Mouse (Mus musculus): ENCODE measurements at regions not wholly inside any gene's neighbourhood (a gene's known extent, or its start where the extent isn't known, plus 50 kb on each side); places are given as distances from the start of the nearest gene placed in this dataset.
"Not testable (repeated sequence)": the region's sequence is repeated elsewhere in the genome, so short reads cannot be mapped to it uniquely, and the experiment has no call there.

DNA sequence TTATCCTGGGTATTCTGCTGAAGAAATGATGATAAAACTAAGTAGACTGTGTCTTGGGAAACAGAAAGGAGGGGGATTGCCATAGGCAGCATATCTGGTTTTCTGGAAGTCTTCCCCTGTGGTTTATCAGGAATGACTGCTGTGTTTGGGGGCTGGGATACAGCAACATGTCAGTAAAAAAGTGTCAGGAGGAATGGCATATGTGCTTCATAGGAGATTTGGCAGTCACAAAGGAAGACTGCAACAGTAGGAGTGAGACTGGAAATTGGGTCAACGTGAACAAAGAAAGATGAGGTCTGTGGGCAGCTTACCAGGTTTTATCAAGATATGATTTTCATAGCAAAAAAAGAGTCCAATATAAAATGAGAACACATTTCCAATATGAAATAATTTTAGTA, 641.1 kb upstream of the Nrxn1 start:
- H3K36me3 ChIP-seq (ENCODE audit: insufficient read depth, low read length): no peaks in the 10 kb centered on the region
- 56% methylated on average over 1 of the region's 1 CpGs for WGBS
- no peak overlapping the region for H3K4me2 ChIP-seq (ENCODE audit: low read depth, low read length)
- H3K9me3 ChIP-seq (ENCODE audit: low read length): no peaks in the 10 kb centered on the region
- H3K9ac ChIP-seq (replicated peaks; ENCODE audit: low read length): no peak overlapping the region
- H3K4me1 ChIP-seq (ENCODE audit: insufficient read depth, low read length): no peaks in the 10 kb centered on the region
- peak; percentile 1 for DNase-seq (ENCODE audit: low spot score)
- TF ChIP-seq CTCF (IDR thresholded peaks at IDR 0.05; ENCODE audit: low read depth): no peak
- ATAC-seq: no peak
- no peaks in the 10 kb centered on the region for H3K27me3 ChIP-seq (ENCODE audit: insufficient read depth, low read length)
- no peak overlapping the region for H3K27ac ChIP-seq
- no peak overlapping the region for H3K4me3 ChIP-seq (ENCODE audit: low read length)

DNA sequence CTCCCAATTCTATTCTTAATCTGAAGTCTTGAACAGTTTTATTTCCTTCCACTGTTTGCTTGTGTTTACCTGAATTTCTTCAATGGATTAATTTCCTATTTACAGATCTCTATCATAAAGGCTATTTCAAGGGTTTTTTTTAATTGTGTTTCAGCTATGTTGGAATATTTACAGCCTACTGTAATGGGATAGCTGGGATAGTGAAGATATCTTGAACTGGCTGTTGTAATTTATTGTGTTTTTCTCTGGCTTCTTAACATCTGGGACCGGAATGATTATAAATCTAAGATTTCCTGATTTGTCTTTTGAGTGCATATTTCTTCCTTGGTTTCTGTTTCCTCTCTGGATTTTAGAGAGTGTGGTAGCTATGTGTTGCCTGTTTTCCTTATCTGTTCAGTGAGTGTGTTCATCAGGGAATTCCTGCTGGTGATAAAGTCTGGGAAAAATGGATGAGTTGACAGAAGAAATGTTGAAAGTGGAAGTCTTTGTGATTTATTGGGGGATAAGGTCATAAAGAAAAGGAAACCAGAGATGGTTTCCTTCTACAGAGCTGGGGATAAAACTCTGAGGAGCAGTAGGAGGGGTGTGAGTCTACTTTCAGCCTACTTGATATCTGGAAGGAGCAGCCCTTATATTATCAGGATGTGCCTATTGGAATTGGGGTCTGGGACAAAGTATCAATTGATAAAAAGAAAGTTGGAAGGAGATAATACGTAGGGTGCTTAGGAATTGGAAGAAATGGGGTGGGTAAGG, 640.5 kb upstream of the Nrxn1 start:
- no peaks in the 10 kb centered on the region for H3K4me1 ChIP-seq (ENCODE audit: insufficient read depth, low read length)
- no peaks in the 10 kb centered on the region for H3K27me3 ChIP-seq (ENCODE audit: insufficient read depth, low read length)
- no peak overlapping the region for H3K4me2 ChIP-seq (ENCODE audit: low read depth, low read length)
- H3K27ac ChIP-seq: no peak overlapping the region
- no peak for DNase-seq (ENCODE audit: low spot score)
- H3K9me3 ChIP-seq (ENCODE audit: low read length): no peaks in the 10 kb centered on the region
- ATAC-seq: no peak
- H3K9ac ChIP-seq (replicated peaks; ENCODE audit: low read length): no peak overlapping the region
- WGBS: 88% methylated on average over 2 of the region's 2 CpGs
- H3K4me3 ChIP-seq (ENCODE audit: low read length): no peak overlapping the region
- no peak for TF ChIP-seq CTCF (IDR thresholded peaks at IDR 0.05; ENCODE audit: low read depth)
- no peaks in the 10 kb centered on the region for H3K36me3 ChIP-seq (ENCODE audit: insufficient read depth, low read length)

DNA sequence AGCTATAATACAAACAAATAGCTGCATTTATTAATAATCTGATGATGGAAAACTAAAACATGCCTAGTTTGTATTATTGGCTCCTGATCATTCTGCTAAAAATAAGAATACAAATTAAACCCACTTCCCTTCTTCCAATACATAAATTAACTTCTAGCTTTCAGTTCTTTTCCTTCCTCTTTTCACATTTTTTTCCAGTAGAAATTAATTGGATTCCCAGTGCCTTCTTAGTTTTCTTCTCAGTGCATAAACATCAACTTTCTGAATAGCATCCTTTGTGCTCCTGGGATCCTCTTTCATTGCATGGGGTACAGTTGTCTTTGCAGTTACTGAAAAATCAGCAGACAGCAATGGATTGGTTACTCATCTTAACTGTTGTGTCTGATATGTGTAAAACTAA, 617.5 kb upstream of the Nrxn1 start:
- H3K4me2 ChIP-seq (ENCODE audit: low read depth, low read length): no peak overlapping the region
- ATAC-seq (no peak), DNase-seq (ENCODE audit: low spot score) (no peak)
- H3K9ac ChIP-seq (replicated peaks; ENCODE audit: low read length): no peak overlapping the region
- no peak overlapping the region for H3K27ac ChIP-seq
- H3K36me3 ChIP-seq (ENCODE audit: insufficient read depth, low read length): no peaks in the 10 kb centered on the region
- no peak for TF ChIP-seq CTCF (IDR thresholded peaks at IDR 0.05; ENCODE audit: low read depth)
- H3K4me1 ChIP-seq (ENCODE audit: insufficient read depth, low read length): no peaks in the 10 kb centered on the region
- no peak overlapping the region for H3K4me3 ChIP-seq (ENCODE audit: low read length)
- H3K9me3 ChIP-seq (ENCODE audit: low read length): no peaks in the 10 kb centered on the region
- H3K27me3 ChIP-seq (ENCODE audit: insufficient read depth, low read length): no peaks in the 10 kb centered on the region

DNA sequence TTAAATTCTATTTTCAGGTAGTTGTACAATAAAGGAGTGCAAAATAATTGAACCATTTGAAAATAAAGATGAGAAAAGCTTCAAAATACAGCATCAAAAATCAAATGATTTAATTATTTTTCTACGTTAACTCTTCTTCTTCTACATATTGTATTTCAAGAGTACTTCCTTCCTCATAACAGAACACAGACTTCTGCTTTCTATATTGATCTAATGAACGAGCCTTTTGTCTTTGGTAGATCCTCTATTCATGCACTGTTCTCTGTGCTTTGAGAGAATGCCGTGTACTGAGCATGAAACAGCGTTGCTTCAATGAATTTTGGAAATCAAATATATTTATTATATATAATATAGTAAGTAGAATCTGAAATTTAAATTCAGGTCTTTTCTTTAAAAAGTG, 598.2 kb upstream of the Nrxn1 start:
- TF ChIP-seq CTCF (IDR thresholded peaks at IDR 0.05; ENCODE audit: low read depth): no peak

DNA sequence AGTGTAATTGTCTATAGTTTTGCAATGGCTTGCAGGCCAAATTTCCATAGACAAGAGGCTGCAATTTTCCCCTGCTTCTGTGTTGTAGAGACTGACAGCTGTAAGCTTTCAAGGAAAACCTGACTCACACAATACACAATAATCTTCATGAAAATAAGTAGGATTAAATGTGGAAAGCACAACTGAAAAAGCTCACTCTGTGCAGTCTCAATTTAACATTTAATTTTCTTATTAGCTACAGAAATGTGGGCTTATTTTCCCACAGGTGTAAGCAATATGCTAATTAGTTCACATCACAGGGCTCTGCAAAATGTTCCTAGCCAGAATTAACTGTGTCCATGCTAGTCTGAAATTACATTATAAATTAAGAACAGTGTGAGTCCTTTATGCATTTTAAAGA, 564.6 kb upstream of the Nrxn1 start:
- H3K36me3 ChIP-seq (ENCODE audit: insufficient read depth, low read length): no peaks in the 10 kb centered on the region
- ATAC-seq (no peak), DNase-seq (ENCODE audit: low spot score) (peak; percentile 3)
- no peak overlapping the region for H3K9ac ChIP-seq (replicated peaks; ENCODE audit: low read length)
- H3K4me2 ChIP-seq (ENCODE audit: low read depth, low read length): no peak overlapping the region
- H3K27me3 ChIP-seq (ENCODE audit: insufficient read depth, low read length): no peaks in the 10 kb centered on the region
- no peak overlapping the region for H3K27ac ChIP-seq
- no peak for TF ChIP-seq CTCF (IDR thresholded peaks at IDR 0.05; ENCODE audit: low read depth)
- H3K4me3 ChIP-seq (ENCODE audit: low read length): no peak overlapping the region
- H3K4me1 ChIP-seq (ENCODE audit: insufficient read depth, low read length): no peaks in the 10 kb centered on the region
- no peaks in the 10 kb centered on the region for H3K9me3 ChIP-seq (ENCODE audit: low read length)

More for the DNA sequence above, 598.2 kb upstream of the Nrxn1 start:
- ATAC-seq (no peak), DNase-seq (ENCODE audit: low spot score) (no peak)
- H3K4me1 ChIP-seq (ENCODE audit: insufficient read depth, low read length): no peaks in the 10 kb centered on the region
- no peak overlapping the region for H3K9ac ChIP-seq (replicated peaks; ENCODE audit: low read length)
- no peak overlapping the region for H3K4me2 ChIP-seq (ENCODE audit: low read depth, low read length)
- H3K36me3 ChIP-seq (ENCODE audit: insufficient read depth, low read length): no peaks in the 10 kb centered on the region
- H3K9me3 ChIP-seq (ENCODE audit: low read length): no peaks in the 10 kb centered on the region
- no peaks in the 10 kb centered on the region for H3K27me3 ChIP-seq (ENCODE audit: insufficient read depth, low read length)
- WGBS: 85% methylated on average over 4 of the region's 4 CpGs
- H3K27ac ChIP-seq: no peak overlapping the region
- no peak overlapping the region for H3K4me3 ChIP-seq (ENCODE audit: low read length)

DNA sequence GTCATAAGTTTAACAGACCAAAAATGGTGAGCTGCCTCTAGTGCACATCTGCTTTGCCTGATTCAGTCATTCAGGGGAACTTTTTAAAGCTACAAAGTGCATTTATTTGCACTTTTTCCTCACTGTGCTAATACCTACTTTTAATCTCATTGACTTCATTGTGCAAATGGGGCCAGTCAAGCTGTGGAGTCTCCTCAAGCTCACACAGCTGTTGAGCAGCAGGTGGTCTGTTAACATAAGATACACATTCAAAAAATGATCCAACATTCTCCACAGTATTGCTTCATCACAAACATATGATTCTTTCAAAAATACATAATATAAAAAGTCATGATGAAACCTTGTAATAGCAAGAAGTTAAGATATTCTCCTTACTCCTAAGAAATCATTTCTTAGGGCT, 564.2 kb upstream of the Nrxn1 start:
- H3K27ac ChIP-seq: no peak overlapping the region
- H3K27me3 ChIP-seq (ENCODE audit: insufficient read depth, low read length): no peaks in the 10 kb centered on the region
- H3K36me3 ChIP-seq (ENCODE audit: insufficient read depth, low read length): no peaks in the 10 kb centered on the region
- DNase-seq (ENCODE audit: low spot score): peak; percentile 1
- H3K4me1 ChIP-seq (ENCODE audit: insufficient read depth, low read length): no peaks in the 10 kb centered on the region
- no peak for TF ChIP-seq CTCF (IDR thresholded peaks at IDR 0.05; ENCODE audit: low read depth)
- no peak for ATAC-seq
- no peak overlapping the region for H3K4me2 ChIP-seq (ENCODE audit: low read depth, low read length)
- no peaks in the 10 kb centered on the region for H3K9me3 ChIP-seq (ENCODE audit: low read length)
- no peak overlapping the region for H3K9ac ChIP-seq (replicated peaks; ENCODE audit: low read length)
- H3K4me3 ChIP-seq (ENCODE audit: low read length): no peak overlapping the region

DNA sequence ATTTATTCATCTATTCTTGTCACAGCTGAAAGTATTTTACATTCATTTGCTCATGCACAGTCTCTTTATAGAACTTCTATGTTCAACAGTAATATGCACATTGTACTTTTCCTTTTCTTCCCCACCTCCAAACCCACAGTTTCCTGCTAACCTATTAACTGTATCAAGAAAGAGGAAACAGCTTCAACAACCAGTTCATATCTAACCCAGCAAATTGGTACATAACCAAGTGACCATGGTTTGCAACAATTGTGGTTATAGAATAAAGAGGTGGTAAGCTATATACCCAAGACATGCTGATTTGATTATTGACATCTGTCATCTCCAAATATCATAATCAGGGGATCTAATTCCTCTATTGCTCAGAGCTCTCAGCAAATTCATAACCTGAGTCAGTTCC, 539.0 kb upstream of the Nrxn1 start:
- H3K36me3 ChIP-seq (ENCODE audit: insufficient read depth, low read length): no peaks in the 10 kb centered on the region

DNA sequence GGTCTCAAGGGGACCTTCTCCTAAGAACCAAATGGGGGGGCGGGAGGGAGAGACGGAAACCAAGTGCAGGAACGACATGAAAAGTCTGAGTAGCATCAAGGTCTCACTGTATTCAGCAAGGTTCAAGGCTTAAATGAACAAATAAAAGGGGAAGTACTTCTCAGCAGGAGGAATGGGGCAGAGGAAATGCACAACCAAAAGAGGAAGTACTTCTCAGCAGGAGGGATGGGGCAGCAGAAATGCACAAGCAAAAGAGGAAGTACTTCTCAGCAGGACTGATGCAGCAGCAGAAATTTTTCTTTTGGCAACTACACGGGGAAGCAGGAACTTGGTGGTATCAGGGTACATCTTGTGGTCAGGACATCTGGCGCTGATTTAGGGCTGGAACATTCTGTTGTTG, 521.3 kb upstream of the Nrxn1 start:
- not testable (repeated sequence) for DNase-seq (ENCODE audit: low spot score); H3K9me3 ChIP-seq (ENCODE audit: low read length); H3K27ac ChIP-seq; H3K4me2 ChIP-seq (ENCODE audit: low read depth, low read length); H3K4me1 ChIP-seq (ENCODE audit: insufficient read depth, low read length); H3K4me3 ChIP-seq (ENCODE audit: low read length); H3K27me3 ChIP-seq (ENCODE audit: insufficient read depth, low read length); H3K9ac ChIP-seq (replicated peaks; ENCODE audit: low read length); ATAC-seq; H3K36me3 ChIP-seq (ENCODE audit: insufficient read depth, low read length)
- WGBS: 87% methylated on average over 5 of the region's 5 CpGs

More for the DNA sequence above, 539.0 kb upstream of the Nrxn1 start:
- ATAC-seq (no peak), DNase-seq (ENCODE audit: low spot score) (no peak)
- TF ChIP-seq CTCF (IDR thresholded peaks at IDR 0.05; ENCODE audit: low read depth): no peak
- Histone ChIP-seq H3K4me3 (ENCODE audit: low read length) (no peak overlapping the region), H3K9ac (replicated peaks; ENCODE audit: low read length) (no peak overlapping the region), H3K27ac (no peak overlapping the region), H3K4me2 (ENCODE audit: low read depth, low read length) (no peak overlapping the region), H3K27me3 (ENCODE audit: insufficient read depth, low read length) (no peaks in the 10 kb centered on the region), H3K9me3 (ENCODE audit: low read length) (no peaks in the 10 kb centered on the region), H3K4me1 (ENCODE audit: insufficient read depth, low read length) (no peaks in the 10 kb centered on the region)
